Mouse (Mus musculus) heart, postnatal 0 days (tissue): ENCODE results near the gene Incenp.
"Not testable (repeated sequence)": the region's sequence is repeated elsewhere in the genome, so short reads cannot be mapped to it uniquely, and the experiment has no call there.

ENCODE experiments used
- CTCF ChIP-seq: IDR thresholded peaks from 2 replicates; pipeline ENCODE4 v1.5.1; 2016; ENCODE audit warnings: antibody characterized with exemption, control low read depth, low read depth
- EP300 ChIP-seq: IDR thresholded peaks from 2 replicates; pipeline ENCODE4 v1.6.1; 2016; ENCODE audit warnings: antibody characterized with exemption, low read depth

DNA sequence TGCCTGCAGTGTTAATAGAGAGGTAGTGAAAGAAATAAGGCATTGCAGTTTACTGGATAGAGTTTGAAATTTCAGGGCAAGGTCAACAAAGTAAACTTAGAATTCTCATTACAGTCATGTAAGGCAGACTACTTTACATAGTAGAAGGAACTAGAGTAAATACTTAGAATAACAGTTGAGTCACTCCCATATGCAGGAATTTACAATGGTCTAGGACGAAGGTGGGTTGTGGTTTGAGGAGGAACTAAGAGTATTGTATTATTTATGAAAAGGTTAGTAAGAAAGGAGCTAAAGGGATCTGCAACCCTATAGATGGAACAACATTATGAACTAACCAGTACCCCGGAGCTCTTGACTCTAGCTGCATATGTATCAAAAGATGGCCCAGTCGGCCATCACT, 38.5 kb downstream of the Incenp start:
- not testable (repeated sequence) for TF ChIP-seq CTCF, EP300
